Mouse (Mus musculus) frontal cortex, postnatal 14 days (tissue): ENCODE measurements at regions not wholly inside any gene's neighbourhood (a gene's known extent, or its start where the extent isn't known, plus 50 kb on each side); places are given as distances from the start of the nearest gene placed in this dataset.

Source experiments
- DNase-seq, 2 experiments: peaks; one replicate each; pipeline ENCODE4 v3.0.0; 2022; ENCODE audit warnings: low spot score in 2 of 2

DNA sequence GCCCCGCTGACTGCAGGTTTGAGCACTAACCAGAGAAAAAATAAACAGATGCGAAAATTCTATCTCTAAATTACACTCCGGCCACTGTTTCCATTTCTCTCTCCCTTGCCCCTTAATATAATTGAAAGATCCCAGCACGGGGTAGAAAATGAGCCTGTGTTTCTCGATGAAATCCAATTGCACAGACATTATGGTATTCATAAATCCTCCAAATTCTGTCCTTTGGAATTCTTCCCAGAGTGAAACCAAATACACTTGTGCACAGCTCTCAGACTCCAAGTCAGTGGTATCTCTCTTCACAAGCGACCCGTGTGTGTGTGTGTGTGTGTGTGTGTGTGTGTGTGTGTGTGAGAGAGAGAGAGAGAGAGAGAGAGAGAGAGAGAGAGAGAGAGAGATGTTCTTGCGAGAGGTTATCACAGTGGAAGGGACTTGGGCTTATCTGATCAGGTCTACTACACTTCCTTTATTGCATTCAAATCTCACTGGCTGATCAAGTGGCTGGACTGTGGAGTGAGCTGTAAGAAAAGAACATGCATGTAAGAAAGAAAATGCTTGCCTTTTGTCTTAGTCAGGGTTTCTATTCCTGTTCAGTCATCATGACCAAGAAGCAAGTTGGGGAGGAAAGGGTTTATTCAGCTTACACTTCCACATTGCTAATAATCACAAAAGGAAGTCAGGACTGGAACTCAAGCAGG, 529.6 kb upstream of the Gm19410 start:
- no peak for DNase-seq

DNA sequence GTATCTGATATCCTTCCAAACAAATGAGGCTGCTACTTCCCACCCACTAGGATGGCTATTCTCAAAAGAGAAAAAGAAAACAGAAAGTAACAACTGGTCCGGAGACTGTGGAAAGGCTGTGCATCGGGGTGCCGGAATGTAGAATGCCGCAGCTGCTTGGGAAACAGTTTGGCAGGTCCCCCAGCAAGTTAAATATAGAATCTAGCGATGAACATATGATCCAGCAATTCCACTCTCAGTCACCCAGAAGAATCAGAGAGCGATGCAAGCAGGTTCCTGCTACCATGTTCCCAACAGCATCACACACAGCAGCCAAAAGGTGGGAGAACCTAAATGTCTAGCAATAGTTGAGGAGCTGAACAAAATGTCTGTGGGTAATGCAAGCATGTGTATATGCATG, 528.3 kb upstream of the Gm19410 start:
- peak in 1 of 2 experiments; percentile 18 for DNase-seq

DNA sequence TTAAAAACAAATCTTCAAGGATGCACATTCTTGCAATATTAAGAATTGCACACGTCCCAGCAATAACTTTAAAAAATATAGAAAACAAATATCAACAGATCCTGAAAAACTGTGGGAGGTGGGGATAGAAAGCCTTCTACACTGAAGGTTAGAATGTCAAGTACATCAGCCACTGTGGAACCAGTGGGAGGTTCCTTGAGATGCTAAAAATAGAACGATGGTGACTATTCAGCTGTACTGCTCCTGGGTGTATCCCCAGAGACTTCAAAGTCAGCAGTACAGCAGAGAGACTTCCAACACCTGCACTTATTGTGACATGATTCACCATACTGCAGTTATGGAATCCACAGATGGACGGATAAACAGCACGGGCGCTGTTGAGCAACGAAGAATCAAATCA, 524.7 kb upstream of the Gm19410 start:
- no peak for DNase-seq

DNA sequence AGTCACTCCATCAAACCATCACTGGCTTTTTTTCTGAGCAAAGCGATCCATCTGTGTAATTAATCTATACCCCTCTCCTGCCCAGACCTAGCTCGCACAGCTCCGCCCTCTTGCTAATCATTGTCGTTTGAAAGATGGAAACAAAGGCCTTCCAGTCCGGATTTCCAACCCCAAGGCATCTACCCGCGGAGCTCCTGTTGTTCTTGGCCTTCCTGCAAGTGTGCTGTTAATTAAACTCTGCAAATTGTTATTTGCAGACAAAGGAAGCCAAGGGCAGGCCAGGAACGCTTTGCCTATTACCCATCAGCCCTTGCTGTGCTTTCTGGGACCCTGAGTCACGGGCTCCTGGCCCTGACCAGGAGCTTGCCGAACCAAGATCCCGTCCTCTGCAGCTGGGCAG, 522.0 kb upstream of the Gm19410 start:
- DNase-seq: no peak

DNA sequence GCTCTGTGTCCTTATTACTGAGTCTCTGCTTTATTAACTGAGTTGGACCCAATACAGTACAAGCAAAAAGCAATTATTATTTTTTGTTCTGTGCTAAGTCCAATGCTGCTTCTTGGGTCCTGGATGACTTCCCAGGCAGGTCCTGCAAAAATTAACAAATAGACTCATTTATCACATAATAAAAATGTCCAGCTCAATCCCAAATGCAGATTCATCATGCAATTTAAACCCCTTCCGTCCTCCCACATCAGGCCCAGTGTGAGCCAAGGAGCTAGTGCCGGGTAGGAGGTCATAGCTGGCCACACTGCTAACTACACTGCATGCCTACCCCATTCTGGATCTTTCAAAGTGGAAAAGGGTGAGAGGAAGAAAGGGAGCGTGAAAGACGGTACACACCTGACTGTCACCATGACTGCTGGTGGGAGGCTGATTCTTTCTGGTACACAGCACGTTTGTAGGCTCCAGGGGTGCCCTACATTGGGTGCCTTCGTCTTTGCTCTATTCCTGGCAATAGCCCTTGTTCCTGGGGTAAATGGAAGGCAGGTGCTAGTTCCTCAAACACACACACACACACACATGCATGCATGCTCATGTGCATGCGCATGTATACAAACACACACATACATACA, 515.7 kb upstream of the Gm19410 start:
- no peak for DNase-seq

DNA sequence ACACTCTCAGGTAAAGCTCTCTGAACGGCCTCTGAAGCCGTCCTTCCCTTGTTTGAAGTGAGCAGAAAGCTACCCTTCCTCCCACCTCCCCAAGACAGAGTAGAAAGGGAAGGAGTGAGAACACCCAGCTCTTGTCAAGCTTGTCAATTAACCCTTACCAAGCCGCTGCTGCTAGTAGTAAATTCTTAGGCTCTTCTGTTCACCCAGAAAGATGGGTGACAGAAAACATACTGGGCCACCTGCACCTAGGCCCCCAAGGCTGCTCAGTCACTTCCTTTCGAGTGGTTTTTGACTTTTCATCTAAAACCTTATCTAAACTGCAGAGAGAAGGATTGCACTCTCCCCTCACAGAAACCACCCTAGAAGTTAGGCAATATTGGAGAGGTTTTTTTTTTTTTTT, 514.9 kb upstream of the Gm19410 start:
- no peak for DNase-seq

DNA sequence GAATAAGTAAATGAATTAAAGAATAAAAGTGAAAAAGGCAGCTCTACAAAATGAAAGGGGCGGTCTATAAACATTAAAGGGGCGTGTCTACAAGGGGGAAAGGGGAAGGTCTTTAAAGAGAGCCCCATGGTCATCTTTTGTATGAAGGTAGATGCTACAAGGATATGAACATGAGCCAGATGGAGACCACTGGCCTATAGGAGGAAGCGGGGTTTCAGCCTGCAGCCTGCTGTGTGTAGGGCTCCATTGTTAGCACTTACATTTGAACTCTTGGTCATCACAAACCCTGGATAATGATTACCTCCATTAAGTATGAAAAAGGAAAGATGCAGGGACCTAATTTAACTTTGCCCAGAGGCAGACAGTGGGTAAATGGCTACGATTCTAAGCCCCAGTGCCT, 511.6 kb upstream of the Gm19410 start:
- DNase-seq: no peak

DNA sequence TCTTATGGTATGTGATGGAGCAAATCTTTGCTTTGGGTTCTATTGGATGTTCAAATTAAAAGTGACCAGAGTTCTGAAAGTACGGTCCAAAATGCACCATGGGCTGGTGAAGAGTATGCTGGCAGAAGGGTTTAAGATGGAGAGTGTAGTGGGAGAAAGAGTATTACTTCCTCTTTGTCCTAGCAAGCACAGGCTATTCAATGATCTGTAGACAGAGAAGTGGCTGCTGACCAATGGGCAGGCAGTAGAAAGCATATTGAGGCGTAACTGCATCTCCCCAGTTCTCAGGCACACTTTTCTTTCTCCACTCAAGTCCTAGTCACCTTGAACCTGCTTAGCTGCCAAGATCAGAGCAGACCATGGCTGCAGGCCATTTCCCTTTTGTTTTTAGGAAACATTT, 510.3 kb upstream of the Gm19410 start:
- no peak for DNase-seq

DNA sequence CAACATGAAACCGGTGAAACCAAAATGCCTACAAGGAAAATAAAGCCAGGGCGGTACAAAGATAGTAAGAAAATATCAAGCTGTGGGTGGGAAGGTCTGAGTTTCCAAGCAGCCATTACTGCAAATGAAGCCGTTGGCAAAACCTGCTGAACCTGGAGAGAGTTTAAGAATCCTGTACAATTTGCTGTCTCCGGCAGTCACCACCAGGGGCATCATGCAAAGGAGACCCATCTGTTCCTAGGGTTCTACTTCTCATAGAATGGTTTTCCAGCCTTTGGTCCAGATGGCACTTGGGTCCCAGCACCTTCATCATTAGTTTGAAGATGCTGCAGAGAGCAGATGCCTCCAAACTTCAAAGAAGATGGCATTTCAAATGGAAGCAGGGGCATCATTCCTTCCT, 508.6 kb upstream of the Gm19410 start:
- no peak for DNase-seq

DNA sequence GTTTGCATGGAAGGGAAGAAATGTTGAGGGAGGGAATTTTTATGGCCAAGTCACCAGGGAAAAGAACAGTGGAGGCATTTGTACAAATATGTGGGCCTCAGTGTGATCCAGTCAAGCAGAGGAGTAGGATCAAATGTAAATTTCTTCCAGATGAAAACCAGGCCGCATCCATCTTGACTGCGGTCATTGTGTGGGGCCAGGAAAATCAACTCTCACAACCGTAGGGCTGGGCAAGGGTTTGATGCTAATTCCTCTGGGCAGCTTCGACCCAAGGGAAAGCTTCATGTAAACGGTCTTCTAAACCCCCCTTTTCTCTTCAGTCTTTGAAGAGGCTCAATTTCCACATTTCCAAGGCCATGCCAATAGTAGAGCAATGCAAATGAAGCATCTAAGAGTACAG, 497.4 kb upstream of the Gm19410 start:
- no peak for DNase-seq

DNA sequence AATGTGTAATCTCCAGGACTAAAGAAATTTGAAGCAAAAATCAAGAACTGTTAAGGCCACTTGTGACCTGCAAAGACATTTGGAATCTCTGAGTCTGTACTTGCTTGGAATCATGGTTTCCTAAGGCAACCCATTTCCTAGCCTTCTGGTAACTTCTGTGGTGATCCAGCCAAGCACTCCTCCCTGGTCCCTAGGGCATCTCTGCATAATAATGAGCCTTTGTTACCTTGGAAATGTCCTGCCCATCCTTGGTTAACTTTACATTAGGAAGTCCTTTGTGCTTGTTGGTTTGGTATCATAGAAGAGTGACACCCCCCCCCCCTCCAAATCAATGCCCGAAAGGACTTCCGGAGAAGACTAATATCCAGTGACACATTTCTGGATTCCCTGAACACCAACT, 496.6 kb upstream of the Gm19410 start:
- DNase-seq: no peak

DNA sequence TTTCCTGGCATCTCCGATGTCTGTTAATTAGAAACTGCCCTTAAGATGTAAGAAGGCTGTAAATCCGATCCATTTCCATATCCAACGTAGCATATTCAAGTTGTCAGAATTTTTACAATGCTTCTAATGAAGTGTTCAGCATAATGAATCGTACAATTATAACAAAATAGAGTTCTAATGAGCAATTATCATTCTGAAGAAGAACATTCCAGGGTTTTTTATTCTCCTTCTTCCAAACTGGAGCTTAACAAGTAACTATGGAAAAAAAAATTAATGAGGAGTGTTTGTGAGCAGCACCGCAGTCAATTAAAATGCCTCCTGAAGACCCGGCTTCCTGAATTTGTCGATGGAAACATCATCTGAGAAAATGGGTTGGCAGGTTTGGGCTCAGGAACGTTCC, 489.6 kb upstream of the Gm19410 start:
- DNase-seq: no peak

DNA sequence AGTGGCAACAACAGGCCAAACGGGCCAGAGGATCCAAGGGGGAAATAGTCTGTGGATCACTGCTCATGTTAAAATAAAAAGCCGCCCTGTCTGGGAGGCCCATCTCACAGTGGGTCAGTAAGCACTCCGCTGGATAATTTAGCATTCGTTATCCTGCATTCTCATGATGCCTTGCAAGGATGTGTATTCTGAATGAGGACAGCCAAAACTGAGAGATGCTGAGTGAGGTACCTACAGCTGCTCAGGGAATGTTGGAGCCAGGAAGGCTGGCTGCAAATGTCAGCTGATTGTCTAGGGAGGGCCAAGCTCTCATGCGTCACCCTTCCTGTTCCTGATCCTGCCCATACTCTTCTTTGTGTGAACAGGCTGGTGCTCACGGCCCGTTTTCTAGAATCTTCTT, 489.1 kb upstream of the Gm19410 start:
- DNase-seq: no peak

DNA sequence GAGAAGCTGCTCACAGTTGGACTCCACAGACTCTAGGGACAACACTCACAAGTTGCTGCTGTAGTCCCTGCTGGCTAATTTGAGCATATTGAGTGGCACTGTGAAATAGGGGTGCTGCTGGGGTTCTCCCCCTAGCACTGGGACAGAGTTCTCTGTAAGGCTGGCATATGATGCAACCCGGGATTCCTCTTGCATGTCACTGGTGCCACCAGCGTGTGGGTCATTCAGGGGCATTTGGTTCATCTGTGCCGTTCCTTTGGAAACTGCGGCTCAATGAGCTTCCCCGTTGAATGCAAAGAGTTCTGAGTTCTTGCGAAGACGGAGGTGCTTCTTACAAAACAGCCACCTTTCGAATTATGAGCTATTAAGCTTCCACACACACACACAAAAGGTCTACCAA, 486.6 kb upstream of the Gm19410 start:
- DNase-seq: no peak

DNA sequence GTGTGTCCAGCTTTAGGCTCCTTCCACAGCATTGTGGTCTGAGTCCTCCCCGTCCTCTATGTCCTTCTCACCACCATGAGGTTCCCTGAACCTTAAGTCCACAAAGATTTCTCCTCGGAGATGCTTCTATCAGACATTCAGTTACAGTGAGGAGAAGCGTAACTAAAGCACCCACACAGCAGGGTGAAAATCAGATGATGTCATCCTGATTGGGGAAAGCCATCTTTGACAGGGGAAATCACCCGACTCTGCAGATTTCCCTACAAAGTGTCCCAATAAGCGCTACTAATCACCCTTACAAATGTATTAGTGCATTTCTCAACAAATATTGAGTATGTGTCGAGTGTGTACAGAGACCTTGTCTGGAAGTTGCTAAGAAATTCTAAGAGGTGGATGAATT, 484.8 kb upstream of the Gm19410 start:
- no peak for DNase-seq

DNA sequence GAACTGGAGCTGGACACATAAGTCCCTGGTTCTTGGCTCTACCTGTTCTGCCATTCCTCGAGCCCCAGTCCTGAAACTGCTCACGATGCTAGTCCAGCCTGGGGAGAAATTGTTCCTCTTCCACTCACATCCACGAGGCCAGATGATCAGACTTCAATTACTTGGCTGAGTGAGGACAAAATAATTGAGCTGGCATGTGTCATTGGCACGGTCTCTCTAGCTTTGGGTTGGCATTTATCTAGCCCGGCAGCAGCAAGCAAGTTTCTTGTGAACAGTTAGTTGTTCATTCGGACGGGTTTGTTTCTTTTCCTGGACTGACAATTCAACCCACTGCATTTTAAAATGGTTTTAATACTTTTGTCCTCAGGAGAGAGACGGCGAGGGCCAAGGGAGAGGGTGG, 482.2 kb upstream of the Gm19410 start:
- no peak for DNase-seq

DNA sequence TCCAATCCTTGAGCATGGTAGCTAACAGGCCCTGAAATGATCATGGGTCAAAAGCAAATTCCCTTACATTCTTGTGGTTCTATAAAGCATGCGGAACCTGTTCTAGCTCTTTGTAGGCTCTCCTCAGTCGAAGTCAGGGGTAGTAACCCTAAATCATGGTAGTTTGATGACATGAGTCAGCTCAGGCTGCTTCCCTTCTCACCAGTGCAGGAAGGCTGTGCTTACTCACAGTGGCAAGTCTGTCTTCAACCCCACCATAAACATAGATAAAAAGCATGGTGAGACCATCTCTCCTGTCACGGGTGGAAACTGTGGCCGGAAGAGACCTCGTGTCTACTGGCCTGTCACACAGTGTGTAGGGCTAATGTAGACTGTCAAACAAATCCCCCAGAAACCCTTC, 476.6 kb upstream of the Gm19410 start:
- DNase-seq: no peak

DNA sequence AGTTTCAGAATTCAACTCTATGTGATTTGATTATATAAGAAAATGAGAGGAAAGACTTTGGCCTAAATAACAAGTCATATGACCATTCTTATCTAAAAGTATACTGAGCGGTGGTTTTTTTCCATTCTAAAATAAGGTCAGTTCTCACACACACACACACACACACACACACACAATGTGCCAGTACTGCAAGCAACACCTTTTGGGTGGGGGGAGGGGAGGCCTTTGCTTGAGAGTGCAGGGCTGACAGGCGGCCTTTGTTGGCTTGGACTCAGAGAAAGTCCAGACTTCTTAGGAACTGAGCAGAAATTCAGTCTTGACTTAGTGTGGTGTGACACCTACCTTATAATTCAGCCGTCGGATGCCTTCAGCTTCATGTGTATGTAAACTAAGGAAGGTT, 475.6 kb upstream of the Gm19410 start:
- DNase-seq: no peak

DNA sequence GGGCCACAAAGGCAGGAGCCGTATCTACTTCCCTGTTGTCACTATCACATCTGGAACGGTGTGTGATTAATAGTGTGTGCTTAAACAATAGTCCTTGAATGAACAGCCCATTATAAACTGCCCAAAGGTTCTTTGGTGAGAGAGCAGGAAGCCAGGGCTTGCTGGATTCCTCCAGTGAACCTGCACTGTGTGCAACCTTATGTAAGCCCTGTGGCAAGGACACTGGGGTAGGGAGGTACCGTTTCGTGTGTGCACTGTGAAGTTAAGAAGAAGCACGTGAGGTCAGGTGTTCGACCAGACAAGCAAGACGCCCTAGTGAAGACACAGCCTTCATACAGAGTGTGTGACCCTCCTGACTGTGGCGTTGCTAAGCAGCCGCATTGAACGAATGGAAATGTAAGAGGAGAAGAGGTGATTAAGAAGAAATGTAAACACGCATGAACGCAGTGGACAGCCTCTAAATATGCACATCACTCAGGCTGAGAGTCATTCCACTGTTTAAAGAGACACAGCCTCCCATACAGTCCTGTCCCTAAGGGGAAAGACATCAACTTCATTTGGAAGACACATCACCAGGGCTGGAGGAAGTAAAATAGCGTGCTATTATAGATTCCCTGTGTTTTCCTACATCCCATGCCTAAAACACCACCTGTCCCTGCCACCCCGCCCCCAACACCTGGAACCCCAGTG, 472.0 kb upstream of the Gm19410 start:
- no peak for DNase-seq

DNA sequence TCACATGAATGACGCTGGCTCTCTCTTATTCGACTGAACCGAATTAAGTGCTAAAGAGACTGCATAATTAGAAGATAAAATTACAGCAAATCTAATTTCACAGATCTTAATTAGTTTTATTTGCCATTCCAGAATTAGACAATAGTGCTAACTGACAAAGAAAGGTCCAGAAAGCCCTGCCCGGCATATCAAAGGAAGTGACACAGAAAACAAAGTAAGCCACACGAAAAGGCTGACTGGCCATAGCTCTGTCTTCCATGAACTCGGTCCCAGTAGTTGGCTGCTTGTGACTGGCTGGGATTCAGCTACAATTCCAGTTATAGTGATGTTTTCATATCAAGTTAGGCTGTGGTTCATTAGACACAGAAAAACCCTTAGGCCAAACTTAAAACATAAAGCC, 468.7 kb upstream of the Gm19410 start:
- DNase-seq: no peak

DNA sequence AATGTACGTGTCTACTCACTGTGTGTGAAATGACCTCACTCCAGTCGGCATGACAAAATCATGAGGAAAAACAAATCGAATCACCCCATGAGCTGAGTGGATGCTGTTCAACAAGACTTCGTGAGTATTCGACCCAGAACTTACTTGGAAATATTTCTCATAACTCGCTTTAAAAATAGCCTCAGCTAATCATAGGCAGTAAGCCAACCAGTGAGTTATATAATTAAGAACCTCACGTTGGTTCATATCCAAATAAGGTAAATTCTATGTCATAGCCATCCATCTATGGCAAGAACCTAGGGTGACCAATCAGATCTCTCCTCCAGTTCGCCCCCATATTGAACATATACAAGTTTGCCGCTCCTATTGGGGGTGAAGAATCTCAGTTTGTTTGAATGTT, 466.5 kb upstream of the Gm19410 start:
- no peak for DNase-seq

DNA sequence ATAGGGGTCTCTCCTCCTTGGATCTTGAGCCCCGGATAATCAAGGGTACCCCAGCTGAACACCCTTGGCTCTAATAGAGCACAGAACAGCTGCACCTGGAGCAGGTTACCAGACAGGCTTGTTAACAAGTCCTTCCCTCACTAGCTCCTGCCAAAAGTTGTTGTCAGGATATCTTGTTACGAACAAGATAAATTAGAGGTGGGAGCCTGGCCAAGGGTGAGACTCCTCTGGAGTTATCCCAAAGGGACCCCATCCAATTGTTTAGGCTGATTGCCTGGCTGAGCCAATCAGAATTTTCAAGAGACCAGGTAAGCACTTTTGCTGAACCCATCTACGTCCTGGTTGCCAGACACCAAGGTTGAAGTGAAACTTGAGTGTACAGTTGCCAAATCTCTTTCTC, 465.2 kb upstream of the Gm19410 start:
- no peak for DNase-seq

DNA sequence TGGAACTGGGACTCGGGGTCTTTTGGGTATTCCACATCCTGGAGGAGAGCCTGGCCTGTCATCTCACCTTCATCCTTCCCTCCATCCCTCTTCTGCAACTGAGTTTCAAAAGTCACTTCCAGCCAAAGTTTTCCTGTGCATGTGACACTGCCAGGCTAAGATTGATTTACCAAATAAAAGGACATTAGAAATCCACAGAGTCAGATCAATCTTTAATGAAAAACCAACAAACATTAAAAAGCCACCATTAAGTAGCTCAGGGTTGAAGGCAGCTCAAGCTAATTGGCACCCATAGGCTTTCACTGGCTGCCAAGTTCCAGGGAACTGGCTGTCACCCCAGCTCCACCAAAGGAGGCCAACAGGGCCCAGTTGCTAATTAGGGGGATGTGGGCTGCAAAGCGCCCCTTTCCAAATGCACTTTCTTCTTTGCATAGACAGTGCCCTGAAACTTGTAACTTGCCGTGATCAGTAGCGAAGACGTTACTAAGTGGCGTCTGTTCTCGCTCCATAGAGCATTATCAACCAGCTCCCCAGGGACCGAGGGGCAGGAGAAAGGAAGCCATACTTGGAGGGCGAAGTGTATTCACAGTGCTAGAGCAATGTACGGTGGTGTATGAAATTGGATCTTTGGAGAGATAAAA, 464.6 kb upstream of the Gm19410 start:
- DNase-seq: no peak
